Mouse (Mus musculus): ENCODE measurements at regions not wholly inside any gene's neighbourhood (a gene's known extent, or its start where the extent isn't known, plus 50 kb on each side); places are given as distances from the start of the nearest gene placed in this dataset.

DNA sequence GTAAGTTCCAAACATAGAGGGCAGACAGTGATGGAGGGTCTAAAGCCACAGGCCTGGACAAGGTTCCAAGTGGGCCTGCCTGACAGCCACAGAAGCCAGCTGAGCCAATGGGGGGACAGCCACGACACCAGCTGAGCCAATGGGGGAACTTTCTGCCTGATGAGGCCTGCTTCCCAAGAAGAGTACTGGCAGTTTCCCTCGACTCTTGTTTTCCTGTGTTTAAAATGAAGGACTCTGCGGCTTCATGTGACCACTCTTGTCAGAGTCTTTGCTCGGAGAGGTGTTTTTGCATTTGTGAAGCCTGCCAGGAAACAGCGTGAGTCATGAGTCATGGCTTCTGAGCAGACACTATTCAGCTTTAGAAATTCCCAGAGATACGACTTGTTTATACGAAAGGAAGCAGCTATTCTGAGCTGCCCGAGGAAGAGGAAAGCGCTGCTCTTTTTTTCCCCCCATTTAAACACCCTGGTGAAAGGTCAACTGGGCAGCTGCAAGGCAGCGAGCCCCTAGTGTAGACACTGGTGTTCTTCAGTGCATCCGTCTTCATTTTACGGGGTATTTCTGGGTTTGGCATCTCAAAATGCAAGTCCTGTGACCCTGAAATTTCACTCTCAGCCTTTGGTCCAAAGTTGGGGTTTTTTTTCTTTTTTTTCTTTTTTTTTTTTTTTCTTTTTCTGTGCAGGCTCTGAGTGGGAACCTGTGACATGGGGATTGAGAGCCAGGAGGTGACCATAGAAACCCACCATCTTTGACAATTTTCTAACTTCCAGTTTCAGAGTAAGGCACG is 183.5 kb upstream of the Klf7 start:
- Histone ChIP-seq H3K4me1 (peaks cover 35% of the 10 kb centered on the region), H3K4me2 (0 out of 2 replicates have a peak overlapping the region, but pooled peaks have one; percentile 6), H3K9me3 (replicated peaks) (no peaks in the 10 kb centered on the region), H3K27ac (peak overlapping the region; percentile 89), H3K36me3 (no peaks in the 10 kb centered on the region), H3K9ac (no peak overlapping the region), H3K4me3 (replicated peaks) (no peak overlapping the region), H3K27me3 (no peaks in the 10 kb centered on the region)
- WGBS, result 33% methylated on average over 13 of the region's 13 CpGs
- peak; percentile 77 for ATAC-seq (replicated peaks; ENCODE audit: low FRiP score)

DNA sequence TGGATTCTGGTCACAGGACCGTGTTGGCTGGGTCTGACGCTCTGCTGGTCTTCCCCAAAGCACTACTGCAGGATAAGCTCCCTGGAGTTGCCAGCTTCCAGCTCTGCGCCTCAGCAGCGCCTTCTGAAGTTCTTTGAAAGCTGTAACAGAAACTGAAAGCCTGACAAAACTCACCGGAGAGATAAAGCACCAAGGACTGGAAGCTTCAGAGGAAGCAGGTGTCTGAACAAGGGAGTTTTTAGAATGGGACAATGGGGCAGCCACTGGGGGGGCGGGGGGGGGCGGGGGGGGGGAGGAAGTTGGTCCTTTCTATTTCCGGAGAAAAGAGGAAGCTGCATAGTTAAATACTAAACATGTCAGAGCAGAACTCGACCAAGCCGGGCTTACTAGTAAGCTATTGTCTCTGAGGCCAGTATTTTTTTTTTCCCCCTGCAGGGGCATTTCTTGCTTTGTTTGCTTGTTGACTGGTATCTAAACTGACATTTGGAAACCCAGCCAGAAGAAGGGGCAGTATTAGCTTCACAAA is 180.8 kb upstream of the Klf7 start:
- Histone ChIP-seq H3K27ac (peak overlapping the region; percentile 61), H3K36me3 (no peaks in the 10 kb centered on the region), H3K4me1 (peaks cover 26% of the 10 kb centered on the region), H3K4me2 (peak overlapping the region; percentile 46), H3K4me3 (replicated peaks) (0 out of 2 replicates have a peak overlapping the region, but pooled peaks have one; percentile 1), H3K27me3 (no peaks in the 10 kb centered on the region), H3K9ac (no peak overlapping the region; the same call in 1 of the 2 replicates), H3K9me3 (replicated peaks) (no peaks in the 10 kb centered on the region)
- WGBS, result 20% methylated on average over 10 of the region's 10 CpGs
- no peak for ATAC-seq (replicated peaks; ENCODE audit: low FRiP score)

DNA sequence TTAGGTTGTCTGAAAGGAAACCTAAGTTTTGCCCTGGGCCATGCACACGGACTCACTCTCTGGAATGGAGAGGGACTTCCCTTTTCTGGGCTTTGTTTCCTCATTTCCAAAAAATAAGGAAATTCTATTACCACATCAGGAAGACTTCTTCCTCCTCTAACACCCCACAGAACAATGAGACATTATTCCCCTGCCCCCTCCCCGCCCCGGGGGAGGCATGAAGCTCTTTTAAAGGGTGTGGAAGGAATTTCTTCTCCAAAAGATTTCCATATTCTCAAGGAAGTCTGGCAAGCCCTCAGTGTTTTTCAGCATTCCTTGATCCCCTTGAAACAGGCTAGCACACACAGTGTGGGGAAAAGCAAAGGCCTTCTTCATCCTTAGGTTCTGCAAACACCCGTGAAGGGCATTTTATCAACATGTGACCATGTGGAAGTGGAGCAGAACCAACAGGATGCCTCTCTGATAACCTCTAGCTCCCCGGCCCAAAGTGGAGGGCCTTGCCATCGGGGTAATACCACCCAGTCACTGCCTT is 179.5 kb upstream of the Klf7 start:
- 0 out of 2 replicates have a peak, but pooled peaks have one; percentile 31 for ATAC-seq (replicated peaks; ENCODE audit: low FRiP score)
- 42% methylated on average over 6 of the region's 6 CpGs for WGBS
- no peak overlapping the region for H3K9ac ChIP-seq
- H3K27me3 ChIP-seq, result no peaks in the 10 kb centered on the region
- peak overlapping the region; percentile 72 for H3K27ac ChIP-seq
- H3K36me3 ChIP-seq, result no peaks in the 10 kb centered on the region
- no peaks in the 10 kb centered on the region for H3K9me3 ChIP-seq (replicated peaks)
- H3K4me1 ChIP-seq, result peaks cover 26% of the 10 kb centered on the region
- H3K4me2 ChIP-seq, result no peak overlapping the region
- H3K4me3 ChIP-seq (replicated peaks), result no peak overlapping the region

DNA sequence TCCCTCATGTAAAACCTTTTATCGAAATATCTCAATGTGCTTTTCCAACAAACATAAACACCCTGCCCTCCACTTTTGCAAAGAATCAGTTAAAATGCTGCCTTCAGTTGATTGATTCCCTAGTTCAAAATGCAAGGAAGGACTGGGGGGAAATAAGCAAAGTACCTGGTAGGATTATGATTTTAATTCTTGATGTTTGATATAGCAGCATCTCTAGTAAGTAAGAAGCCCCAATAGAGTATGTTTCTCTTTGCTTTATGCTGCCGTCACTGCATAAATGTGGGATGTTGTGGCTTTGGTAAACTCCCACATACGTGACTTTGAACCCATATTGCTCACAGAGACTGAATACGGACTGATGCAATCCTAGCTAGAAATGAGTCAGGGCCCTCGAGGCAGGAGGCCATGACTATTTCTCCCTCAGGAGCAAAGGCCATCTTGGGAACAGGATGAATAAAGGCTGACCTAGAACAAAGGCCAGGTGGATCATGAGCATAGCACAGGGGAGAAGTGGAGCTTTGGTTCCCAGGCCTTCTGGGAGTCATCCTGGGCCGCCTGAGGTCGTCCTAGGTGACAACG is 179.0 kb upstream of the Klf7 start:
- Histone ChIP-seq H3K9ac (no peak overlapping the region), H3K27ac (peak overlapping the region; percentile 72), H3K4me2 (no peak overlapping the region), H3K27me3 (no peaks in the 10 kb centered on the region), H3K4me1 (peaks cover 26% of the 10 kb centered on the region), H3K4me3 (replicated peaks) (no peak overlapping the region), H3K36me3 (no peaks in the 10 kb centered on the region), H3K9me3 (replicated peaks) (no peaks in the 10 kb centered on the region)
- no peak for ATAC-seq (replicated peaks; ENCODE audit: low FRiP score)
- WGBS, result 68% methylated on average over 8 of the region's 8 CpGs

GRCm38 (mm10) chr1:64298950-64299349 is 176.9 kb upstream of the Klf7 start:
- WGBS, result 73% methylated on average over 2 of the region's 2 CpGs
- Histone ChIP-seq H3K27ac (no peak overlapping the region), H3K4me3 (replicated peaks) (no peak overlapping the region), H3K4me1 (peaks cover 23% of the 10 kb centered on the region), H3K9ac (no peak overlapping the region), H3K27me3 (no peaks in the 10 kb centered on the region), H3K36me3 (no peaks in the 10 kb centered on the region), H3K9me3 (replicated peaks) (no peaks in the 10 kb centered on the region), H3K4me2 (no peak overlapping the region)
- ATAC-seq (replicated peaks; ENCODE audit: low FRiP score), result no peak

DNA sequence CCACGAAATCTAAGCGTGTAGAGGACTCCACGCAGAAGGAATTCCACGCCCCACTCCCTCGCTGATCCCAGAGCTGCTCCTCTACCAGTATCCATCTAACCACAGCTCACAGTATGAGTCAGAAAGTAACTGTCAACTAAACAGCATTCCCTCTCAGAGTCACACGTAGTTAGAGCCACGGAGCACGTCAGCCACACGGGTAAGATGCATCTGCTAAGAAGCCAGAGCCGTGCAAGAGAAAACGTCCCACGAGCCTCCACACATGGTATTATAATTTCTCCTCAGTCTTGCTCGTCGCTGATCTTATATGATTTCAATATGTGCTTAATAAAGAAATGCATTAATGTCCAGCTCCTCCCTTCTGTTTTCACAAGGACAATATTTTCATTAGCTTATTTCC is 176.1 kb upstream of the Klf7 start:
- 88% methylated on average over 14 of the region's 14 CpGs for WGBS
- H3K4me2 ChIP-seq, result no peak overlapping the region
- H3K9me3 ChIP-seq (replicated peaks), result no peaks in the 10 kb centered on the region
- no peaks in the 10 kb centered on the region for H3K36me3 ChIP-seq
- no peak overlapping the region for H3K9ac ChIP-seq
- H3K27ac ChIP-seq, result no peak overlapping the region
- H3K4me3 ChIP-seq (replicated peaks), result no peak overlapping the region
- ATAC-seq (replicated peaks; ENCODE audit: low FRiP score), result no peak
- no peaks in the 10 kb centered on the region for H3K27me3 ChIP-seq
- peaks cover 23% of the 10 kb centered on the region; the same call in 1 of the 2 replicates for H3K4me1 ChIP-seq

GRCm38 (mm10) chr1:64297343-64297742 is 175.3 kb upstream of the Klf7 start:
- WGBS, result 77% methylated on average over 5 of the region's 5 CpGs
- no peak for ATAC-seq (replicated peaks; ENCODE audit: low FRiP score)
- no peak overlapping the region for H3K4me3 ChIP-seq (replicated peaks)
- no peaks in the 10 kb centered on the region for H3K36me3 ChIP-seq
- peaks cover 18% of the 10 kb centered on the region; the same call in 1 of the 2 replicates for H3K4me1 ChIP-seq
- no peak overlapping the region for H3K9ac ChIP-seq
- H3K27me3 ChIP-seq, result no peaks in the 10 kb centered on the region
- no peaks in the 10 kb centered on the region for H3K9me3 ChIP-seq (replicated peaks)
- H3K4me2 ChIP-seq, result no peak overlapping the region
- H3K27ac ChIP-seq, result no peak overlapping the region

- H3K4me1 ChIP-seq, result peaks cover 10% of the 10 kb centered on the region; the same call in 1 of the 2 replicates
- ATAC-seq (replicated peaks; ENCODE audit: low FRiP score), result no peak
- H3K36me3 ChIP-seq, result no peaks in the 10 kb centered on the region
- no peak overlapping the region for H3K4me3 ChIP-seq (replicated peaks)
- no peak overlapping the region for H3K4me2 ChIP-seq
- no peaks in the 10 kb centered on the region for H3K27me3 ChIP-seq
- no peak overlapping the region for H3K9ac ChIP-seq
- 27% methylated on average over 6 of the region's 6 CpGs for WGBS
- no peaks in the 10 kb centered on the region for H3K9me3 ChIP-seq (replicated peaks)
- 0 out of 2 replicates have a peak overlapping the region, but pooled peaks have one; percentile 9 for H3K27ac ChIP-seq
Observed at GRCm38 (mm10) chr1:64295512-64295945, 173.4 kb upstream of the Klf7 start.

- Histone ChIP-seq H3K9me3 (replicated peaks) (no peaks in the 10 kb centered on the region), H3K4me2 (no peak overlapping the region)
Observed at GRCm38 (mm10) chr1:64295051-64295450, 173.0 kb upstream of the Klf7 start.

GRCm38 (mm10) chr1:64288812-64289447 is 166.8 kb upstream of the Klf7 start:
- H3K4me3 ChIP-seq (replicated peaks), result peak overlapping the region; percentile 11
- no peaks in the 10 kb centered on the region for H3K36me3 ChIP-seq
- peak overlapping the region; percentile 49 for H3K4me2 ChIP-seq
- H3K27me3 ChIP-seq, result no peaks in the 10 kb centered on the region
- H3K9ac ChIP-seq, result no peak overlapping the region
- H3K4me1 ChIP-seq, result peaks cover 15% of the 10 kb centered on the region
- WGBS, result 19% methylated on average over 12 of the region's 12 CpGs
- ATAC-seq (replicated peaks; ENCODE audit: low FRiP score), result peak; percentile 94
- H3K9me3 ChIP-seq (replicated peaks), result no peaks in the 10 kb centered on the region
- H3K27ac ChIP-seq, result 0 out of 2 replicates have a peak overlapping the region, but pooled peaks have one; percentile 2

More at GRCm38 (mm10) chr1:64295051-64295450, 173.0 kb upstream of the Klf7 start:
- H3K27ac ChIP-seq, result 0 out of 2 replicates have a peak overlapping the region, but pooled peaks have one; percentile 9
- no peaks in the 10 kb centered on the region for H3K27me3 ChIP-seq
- H3K4me3 ChIP-seq (replicated peaks), result no peak overlapping the region
- no peaks in the 10 kb centered on the region for H3K36me3 ChIP-seq
- ATAC-seq (replicated peaks; ENCODE audit: low FRiP score), result no peak
- WGBS, result 69% methylated on average over 7 of the region's 7 CpGs
- H3K4me1 ChIP-seq, result peaks cover 10% of the 10 kb centered on the region; the same call in 1 of the 2 replicates
- no peak overlapping the region for H3K9ac ChIP-seq

GRCm38 (mm10) chr1:64287068-64287467 is 165.0 kb upstream of the Klf7 start:
- Histone ChIP-seq H3K4me1 (peaks cover 15% of the 10 kb centered on the region), H3K27me3 (no peaks in the 10 kb centered on the region), H3K9ac (no peak overlapping the region), H3K27ac (no peak overlapping the region), H3K4me2 (no peak overlapping the region), H3K4me3 (replicated peaks) (no peak overlapping the region), H3K9me3 (replicated peaks) (no peaks in the 10 kb centered on the region), H3K36me3 (no peaks in the 10 kb centered on the region)
- ATAC-seq (replicated peaks; ENCODE audit: low FRiP score), result no peak
- 70% methylated on average over 2 of the region's 2 CpGs for WGBS
